Mouse (Mus musculus): ENCODE measurements around the gene Polr2j.

DNA sequence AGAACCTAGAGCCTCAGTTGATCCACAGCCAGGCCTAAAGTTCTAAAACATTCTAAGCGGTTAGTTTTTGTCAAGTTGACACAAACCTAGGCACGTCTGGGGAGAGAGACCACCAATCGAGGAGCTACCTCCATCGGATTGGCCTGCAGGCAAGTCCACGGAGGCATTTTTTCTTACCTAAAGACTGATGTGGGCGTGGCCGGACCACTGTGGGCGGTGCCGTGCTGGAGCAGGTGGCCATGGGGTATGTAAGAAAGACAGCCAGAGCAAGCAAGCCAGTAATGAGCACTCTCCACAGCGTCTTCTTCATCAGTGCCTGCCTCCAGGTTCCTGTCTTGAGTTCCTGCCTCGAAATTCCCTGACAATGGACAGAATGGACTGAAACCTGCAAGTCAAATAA lies 42.9 kb upstream of the Polr2j start:
- no peak for TF ChIP-seq MAX (IDR thresholded peaks at IDR 0.05; ENCODE audit: low read depth)
- no peak for TF ChIP-seq POLR2A (IDR thresholded peaks at IDR 0.05; ENCODE audit: insufficient read length, low read depth)
- TF ChIP-seq SRF (IDR thresholded peaks at IDR 0.05; ENCODE audit: control insufficient read depth, insufficient read length, low read depth): no peak
- no peak for TF ChIP-seq TCF12 (IDR thresholded peaks at IDR 0.05; ENCODE audit: insufficient read depth, poor library complexity, severe bottlenecking)
- no peak for TF ChIP-seq REST (IDR thresholded peaks at IDR 0.05; ENCODE audit: insufficient read depth, insufficient read length)
- TF ChIP-seq POLR2AphosphoS2 (IDR thresholded peaks at IDR 0.05; ENCODE audit: insufficient read length, low read depth): no peak
- no peak for TF ChIP-seq MYOD1 (IDR thresholded peaks at IDR 0.05; ENCODE audit: control insufficient read depth in 1 of 3, insufficient read length in 2 of 3, low read depth in 2 of 3)
- TF ChIP-seq E2F4 (IDR thresholded peaks at IDR 0.05; ENCODE audit: insufficient read depth): no peak
- TF ChIP-seq USF1 (IDR thresholded peaks at IDR 0.05; ENCODE audit: low read depth): no peak
